Comparison of ENCODE assay signal across 18 mouse cellular contexts in the genomic region with DNA sequence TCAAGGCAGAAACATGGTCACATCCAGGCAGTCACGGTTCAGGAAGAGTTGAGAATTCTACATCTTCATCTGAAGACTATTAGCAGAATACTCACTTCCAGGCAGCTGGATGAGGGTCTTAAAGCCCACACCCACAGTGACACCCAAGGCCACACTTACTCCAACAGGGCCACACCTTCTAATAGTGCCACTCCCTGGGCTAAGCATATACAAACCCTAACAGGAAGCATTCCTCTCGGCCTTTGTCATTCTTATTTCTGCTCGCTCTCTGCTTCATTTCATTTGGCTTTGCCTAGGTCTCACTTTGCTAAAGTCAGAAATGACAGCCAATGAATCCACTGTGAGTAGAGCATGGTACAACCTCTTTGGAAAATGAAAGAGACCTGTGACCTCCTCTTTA.
"Had no signal": no experiment of that assay in that cellular context is flagged by ENCODE, and none has a peak within 500 bp of the region (broad histone marks: within the 10 kb centered on the region; RNA-seq: fewer than 3 reads in every experiment).

No protein-coding gene starts in this region.

- H3K4me1 ChIP-seq: limb, embryonic 13.5 days had no signal

- H3K9ac ChIP-seq: limb, embryonic 13.5 days; liver, embryonic 12.5 days; liver, embryonic 15.5 days; midbrain, embryonic 12.5 days; midbrain, embryonic 15.5 days; neural tube, embryonic 12.5 days; neural tube, embryonic 15.5 days had no signal

- ATAC-seq: intestine, postnatal 0 days; liver, embryonic 12.5 days; midbrain, embryonic 15.5 days had no signal

- H3K9me3 ChIP-seq: limb, embryonic 13.5 days; liver, embryonic 12.5 days; liver, embryonic 15.5 days; midbrain, embryonic 12.5 days; midbrain, embryonic 15.5 days; neural tube, embryonic 12.5 days; neural tube, embryonic 15.5 days had no signal

- H3K27me3 ChIP-seq: limb, embryonic 13.5 days; liver, embryonic 12.5 days; liver, embryonic 15.5 days; midbrain, embryonic 12.5 days; midbrain, embryonic 15.5 days; neural tube, embryonic 12.5 days; neural tube, embryonic 15.5 days had no signal

- H3K4me3 ChIP-seq: limb, embryonic 13.5 days; liver, embryonic 12.5 days; liver, embryonic 15.5 days; midbrain, embryonic 12.5 days; midbrain, embryonic 15.5 days; neural tube, embryonic 12.5 days; neural tube, embryonic 15.5 days had no signal

- H3K36me3 ChIP-seq: limb, embryonic 13.5 days; liver, embryonic 12.5 days; liver, embryonic 15.5 days; midbrain, embryonic 12.5 days; midbrain, embryonic 15.5 days; neural tube, embryonic 12.5 days; neural tube, embryonic 15.5 days had no signal

- DNase-seq: kidney, adult 2 months; kidney, postnatal 25 days; left cerebral cortex, postnatal 4 days; liver; lung, adult 2 months; retina, postnatal 1 day; right cerebral cortex, postnatal 25 days; thymus, postnatal 36 days had no signal

- H3K4me2 ChIP-seq: limb, embryonic 13.5 days; liver, embryonic 12.5 days; liver, embryonic 15.5 days; midbrain, embryonic 12.5 days; midbrain, embryonic 15.5 days; neural tube, embryonic 12.5 days; neural tube, embryonic 15.5 days had no signal

- H3K27ac ChIP-seq: kidney, postnatal 0 days; limb, embryonic 13.5 days; liver, embryonic 12.5 days; liver, embryonic 15.5 days; macrophage; midbrain, embryonic 12.5 days; midbrain, embryonic 15.5 days; neural tube, embryonic 12.5 days; neural tube, embryonic 15.5 days had no signal
